Mouse (Mus musculus) layer of hippocampus, adult 11-12 months (tissue): ENCODE measurements around the gene Cdc123.

Experiments used
- DNase-seq: peaks from one replicate; pipeline ENCODE4 v3.0.0; 2022; ENCODE audit warnings: low spot score

Gene Cdc123

GRCm38 (mm10) chr2:5804440-5805045 lies 40.4 kb downstream of the Cdc123 start:
- no peak for DNase-seq

- DNase-seq = no peak
Measured at GRCm38 (mm10) chr2:5801927-5802590, 42.9 kb downstream of the Cdc123 start.

- no peak for DNase-seq
Measured at GRCm38 (mm10) chr2:5801182-5801640, 43.8 kb downstream of the Cdc123 start.

- no peak for DNase-seq
Measured at GRCm38 (mm10) chr2:5797816-5798672, 46.9 kb downstream of the Cdc123 start.

- no peak for DNase-seq
Measured at GRCm38 (mm10) chr2:5793771-5794170, 51.2 kb downstream of the Cdc123 start.

GRCm38 (mm10) chr2:5792056-5792455 lies 52.9 kb downstream of the Cdc123 start:
- no peak for DNase-seq

GRCm38 (mm10) chr2:5789625-5790160 lies 55.3 kb downstream of the Cdc123 start:
- no peak for DNase-seq

- DNase-seq = no peak
Measured at GRCm38 (mm10) chr2:5787391-5787790, 57.6 kb downstream of the Cdc123 start.

GRCm38 (mm10) chr2:5772464-5772863 lies 72.5 kb downstream of the Cdc123 start:
- no peak for DNase-seq

GRCm38 (mm10) chr2:5770708-5771241 lies 74.2 kb downstream of the Cdc123 start:
- DNase-seq = peak; percentile 75

GRCm38 (mm10) chr2:5769630-5770029 lies 75.3 kb downstream of the Cdc123 start:
- no peak for DNase-seq

GRCm38 (mm10) chr2:5768946-5769345 lies 76.0 kb downstream of the Cdc123 start:
- no peak for DNase-seq

- no peak for DNase-seq
Measured at GRCm38 (mm10) chr2:5762031-5762430, 82.9 kb downstream of the Cdc123 start.

GRCm38 (mm10) chr2:5760479-5761008 lies 84.4 kb downstream of the Cdc123 start:
- no peak for DNase-seq

- DNase-seq = no peak
Measured at GRCm38 (mm10) chr2:5758569-5758968, 86.4 kb downstream of the Cdc123 start.

- DNase-seq = no peak
Measured at GRCm38 (mm10) chr2:5750872-5751271, 94.1 kb downstream of the Cdc123 start.

GRCm38 (mm10) chr2:5749210-5749609 lies 95.8 kb downstream of the Cdc123 start:
- DNase-seq = no peak

- no peak for DNase-seq
Measured at GRCm38 (mm10) chr2:5747545-5748043, 97.4 kb downstream of the Cdc123 start.

- DNase-seq = no peak
Measured at GRCm38 (mm10) chr2:5746529-5746928, 98.4 kb downstream of the Cdc123 start.
